Mouse (Mus musculus) cerebellum, postnatal 36 days (tissue): ENCODE results near the gene Nmd3.

ENCODE experiments used
- DNase-seq, 2 experiments: peaks; one replicate each; pipeline ENCODE4 v3.0.0; 2021 to 2022; ENCODE audit warnings: mixed read lengths in 2 of 2

The Nmd3 gene

DNA sequence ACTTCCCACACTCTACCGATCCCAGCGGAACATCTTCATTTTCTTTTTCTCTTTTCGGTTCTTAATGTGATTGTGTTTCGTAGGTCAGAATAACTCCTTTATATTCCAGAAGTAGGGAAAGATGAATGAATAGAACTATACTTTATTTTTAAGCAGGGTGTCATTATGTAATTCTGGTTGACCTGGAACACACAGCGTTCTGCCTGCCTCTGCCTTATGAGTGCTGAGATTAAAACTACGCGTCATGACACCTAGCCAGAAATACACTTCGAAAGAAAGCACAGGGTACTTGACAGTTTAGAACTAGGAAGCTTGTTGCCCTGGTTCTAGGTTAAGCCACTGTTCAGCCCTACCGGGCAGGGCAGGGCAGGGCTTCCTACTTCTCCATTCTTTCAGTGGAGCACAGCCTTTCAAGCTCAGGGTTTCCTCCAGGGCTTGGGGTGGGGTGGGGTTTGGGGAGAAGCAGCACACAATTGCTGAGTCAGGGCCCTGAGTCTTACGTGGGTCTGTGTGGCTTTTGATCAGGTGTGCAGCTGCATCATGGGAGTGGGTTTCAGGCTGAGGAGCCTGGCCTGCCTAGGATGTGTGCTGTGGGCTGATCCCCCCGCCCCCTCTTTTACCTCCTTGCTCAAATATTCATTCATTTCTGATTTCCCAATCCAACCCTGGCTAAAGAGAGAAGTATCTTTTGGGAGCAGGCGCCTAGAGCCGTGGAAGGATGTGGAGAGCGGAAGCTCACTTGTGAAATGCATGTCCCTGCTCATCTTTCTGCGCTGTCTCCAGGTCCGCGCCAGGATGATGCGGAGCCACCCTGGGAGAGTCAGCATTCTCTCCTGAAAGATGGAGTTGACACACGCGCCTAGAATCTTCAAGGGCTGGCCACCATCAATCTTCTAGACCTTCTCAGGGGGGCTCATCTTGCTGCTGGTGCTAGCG is 42.1 kb downstream of the Nmd3 start:
- DNase-seq: no peak

DNA sequence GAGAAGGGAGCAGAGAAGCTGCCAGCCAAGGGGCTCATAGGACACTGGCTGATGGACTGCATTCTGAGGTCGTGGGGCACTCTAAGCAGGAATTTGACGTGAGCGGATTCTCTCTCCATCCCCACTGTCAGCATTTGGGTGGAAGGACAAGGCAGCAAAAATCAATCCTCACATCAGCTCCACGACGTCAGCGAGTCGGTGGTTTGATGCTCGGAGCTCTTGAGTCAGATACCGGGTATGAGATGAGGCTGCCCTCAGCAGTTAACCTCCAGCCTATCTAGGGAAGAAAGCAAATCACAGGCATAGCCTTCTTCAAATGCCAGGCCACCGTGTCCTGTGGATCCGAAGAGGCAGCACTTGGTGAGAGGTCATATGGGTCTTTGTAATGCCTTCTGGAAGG is 43.4 kb downstream of the Nmd3 start:
- DNase-seq: no peak

DNA sequence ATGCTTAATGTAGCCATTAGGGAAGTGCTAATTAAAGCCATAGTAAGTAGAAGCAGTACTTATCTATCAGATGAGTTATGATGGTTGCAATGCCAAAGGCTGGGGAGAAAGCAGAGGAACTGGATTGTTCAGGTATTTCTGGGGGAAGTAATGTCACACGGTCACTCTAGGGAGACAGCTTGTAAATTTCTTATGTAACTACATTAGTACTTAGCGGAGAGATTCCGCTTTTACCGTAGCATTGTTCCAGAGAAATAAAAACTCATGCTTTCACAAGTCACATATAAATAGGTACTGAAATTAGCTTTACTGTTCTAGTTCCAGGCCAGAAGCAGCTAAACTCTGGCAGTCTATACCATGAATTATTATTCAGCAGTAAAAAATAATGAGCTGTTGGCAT is 47.4 kb downstream of the Nmd3 start:
- DNase-seq: no peak

DNA sequence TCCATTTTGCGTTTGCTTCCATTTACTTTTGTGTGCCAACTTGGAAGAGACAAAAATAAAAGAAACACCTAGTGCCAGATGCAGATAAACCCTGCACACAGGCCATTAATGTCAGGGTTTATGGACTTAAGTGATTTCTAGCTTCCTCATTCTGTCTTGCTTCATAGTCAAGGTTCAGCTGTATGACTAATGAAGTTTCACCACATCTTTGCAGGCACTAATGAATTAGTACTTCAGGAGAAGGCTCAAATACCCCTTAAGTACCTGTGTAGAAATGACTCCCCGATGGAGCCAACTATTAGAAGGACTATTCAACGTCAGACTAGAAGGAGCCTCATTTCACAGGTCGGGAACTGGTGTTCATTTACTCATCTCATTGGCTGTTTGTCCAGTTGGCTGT is 51.6 kb downstream of the Nmd3 start:
- DNase-seq: no peak

DNA sequence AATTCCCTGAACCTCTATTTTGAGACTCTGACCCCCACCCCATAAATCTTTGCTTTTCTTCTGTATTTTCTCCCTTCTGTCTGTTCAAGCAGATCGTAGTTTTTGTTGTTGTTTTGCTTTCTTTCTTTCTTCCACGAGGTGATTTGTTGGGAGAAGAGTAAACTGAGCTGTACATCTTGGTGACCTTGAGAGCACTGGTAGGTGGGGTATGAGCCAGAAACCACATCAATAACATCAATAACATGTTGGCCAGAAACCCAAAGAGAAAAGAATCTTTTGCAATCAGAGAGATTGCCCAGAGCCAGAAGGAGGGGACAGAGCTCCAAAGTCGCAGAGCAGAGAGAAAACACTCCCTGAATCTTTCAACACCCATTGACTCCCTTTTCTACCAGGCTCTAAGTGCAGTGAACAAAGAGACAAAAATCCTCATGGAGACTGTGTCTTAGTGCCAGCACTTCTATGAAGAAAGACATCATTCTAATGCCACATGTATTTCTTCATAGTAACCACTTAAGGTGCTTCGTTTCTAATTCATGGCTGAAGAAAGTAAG is 57.5 kb downstream of the Nmd3 start:
- no peak for DNase-seq

DNA sequence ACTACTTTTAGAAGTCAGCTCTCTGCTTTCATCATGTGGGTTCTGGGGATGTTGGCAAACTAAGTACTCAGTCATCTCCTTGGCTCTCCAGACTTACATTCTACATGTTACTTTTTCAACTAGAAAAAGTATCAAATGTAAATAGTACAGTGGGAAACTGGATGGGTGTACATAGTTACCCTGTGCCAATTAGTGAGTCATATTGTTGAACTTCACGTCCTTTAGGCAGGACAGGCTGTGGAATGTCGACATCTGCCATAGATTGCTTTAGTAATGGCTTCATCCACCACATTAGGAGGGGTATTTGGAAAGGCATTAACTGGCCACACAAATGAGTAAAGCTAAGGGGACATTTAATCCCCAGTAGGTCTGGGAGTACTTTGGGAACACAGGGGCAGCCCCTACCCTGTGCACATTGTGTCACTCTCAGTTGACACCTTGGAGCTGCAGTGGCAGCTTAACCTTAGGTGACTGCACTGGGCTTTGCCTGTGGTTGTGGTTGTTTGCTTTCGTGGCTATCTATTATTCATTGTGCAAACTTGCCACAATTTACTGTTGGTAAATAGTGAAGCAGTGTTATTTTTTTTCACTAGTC is 71.1 kb downstream of the Nmd3 start:
- no peak for DNase-seq

DNA sequence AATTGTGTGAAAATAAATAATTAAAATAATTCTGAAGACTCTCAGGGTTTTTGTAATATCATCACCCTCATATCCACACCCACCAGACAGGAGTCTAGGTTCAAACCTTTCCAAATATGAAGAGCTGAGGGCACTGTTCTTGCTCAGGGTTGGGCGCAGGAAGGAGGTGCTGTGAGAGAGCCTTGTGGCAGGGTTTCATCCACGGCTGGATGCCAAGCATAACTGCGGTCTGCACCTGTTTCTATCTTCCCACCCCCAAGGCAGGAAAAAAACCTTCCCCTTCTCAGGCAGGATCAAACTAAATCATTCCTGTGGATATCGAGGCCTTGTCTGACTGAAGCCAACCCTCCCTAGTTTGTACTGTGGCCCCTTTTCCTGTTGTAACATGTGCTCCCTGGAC is 75.7 kb downstream of the Nmd3 start:
- peak; percentile 83 to 84 for DNase-seq

DNA sequence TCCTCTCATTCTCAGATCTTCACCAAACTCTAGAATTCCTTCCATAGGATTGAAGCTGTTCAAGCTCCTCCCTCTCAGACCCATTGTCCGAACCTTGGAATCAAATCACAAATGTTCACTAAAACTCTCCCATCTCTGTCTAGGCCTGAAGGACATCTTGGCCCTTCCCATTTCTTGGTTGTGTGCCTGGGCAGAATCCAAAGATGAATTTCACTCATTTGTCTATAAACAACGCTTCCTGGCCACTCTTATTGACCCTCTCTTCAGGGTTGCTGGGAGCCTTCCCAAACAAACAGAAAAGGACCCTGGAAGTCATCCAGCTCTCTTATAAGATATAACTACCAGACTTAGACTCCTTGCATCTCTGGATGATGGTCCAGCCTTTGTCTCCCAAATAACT is 76.2 kb downstream of the Nmd3 start:
- DNase-seq: no peak

DNA sequence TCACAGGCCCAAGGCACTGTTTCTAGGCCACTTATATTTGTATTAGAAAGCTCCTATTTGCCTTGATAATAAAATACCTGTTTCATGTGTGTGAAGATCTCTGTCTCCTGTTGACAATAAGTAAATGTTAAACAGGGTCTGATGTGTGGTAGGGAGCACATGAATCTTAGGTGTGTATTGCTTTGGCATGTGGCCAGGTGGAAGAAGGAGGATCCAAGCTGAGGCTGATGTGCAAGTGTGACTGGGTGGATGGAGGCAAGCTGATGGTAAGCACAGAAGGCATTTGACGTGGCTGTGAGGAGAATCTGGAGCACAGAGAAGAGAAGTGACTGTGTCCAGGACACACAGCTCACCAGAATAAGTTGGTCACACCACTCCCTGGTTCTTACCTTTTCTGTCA is 77.3 kb downstream of the Nmd3 start:
- DNase-seq: no peak

DNA sequence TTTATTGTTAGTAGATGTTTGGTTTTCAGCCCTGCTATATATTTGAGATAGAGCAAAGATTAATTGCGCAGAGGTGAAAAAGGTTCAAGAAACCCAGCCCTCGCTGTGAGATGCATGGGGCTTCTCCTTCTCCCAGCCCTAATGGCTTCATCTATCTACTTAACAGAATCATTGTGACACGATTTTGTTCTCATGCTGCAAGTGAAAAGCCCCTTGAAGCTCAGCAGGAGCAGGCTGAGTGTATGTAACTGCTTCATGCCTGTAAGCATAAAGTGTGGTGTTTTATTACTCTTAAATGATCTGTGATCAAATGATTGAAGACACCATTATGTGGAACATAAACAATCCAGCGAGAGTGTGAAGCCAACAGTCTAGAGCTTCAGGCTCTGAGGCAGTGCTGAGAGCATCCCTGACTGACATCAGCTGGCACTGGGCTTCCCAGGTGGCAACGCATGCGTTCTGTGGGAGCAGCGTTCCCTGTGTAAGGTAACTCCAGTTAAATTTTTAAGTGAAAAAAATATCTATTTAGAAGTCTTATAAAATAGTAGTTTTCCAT is 79.1 kb downstream of the Nmd3 start:
- no peak for DNase-seq

DNA sequence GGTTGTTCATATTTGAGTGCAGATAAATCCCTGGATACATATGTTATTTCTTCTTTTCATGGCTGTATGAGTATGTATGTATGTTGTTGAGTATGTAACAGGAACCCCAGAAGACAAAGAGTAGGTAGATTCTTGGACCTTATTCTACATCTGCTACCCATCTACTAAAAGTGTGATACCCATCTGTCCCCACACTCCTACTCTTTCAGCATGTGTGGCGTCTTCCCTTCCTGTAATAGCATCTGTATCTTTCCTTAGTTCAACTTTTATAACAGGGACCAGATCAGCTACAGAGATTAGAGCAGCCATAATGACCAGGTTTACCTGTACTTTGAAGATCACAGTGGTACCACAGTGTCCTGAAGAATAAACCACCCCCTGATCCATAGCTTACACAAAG is 81.4 kb downstream of the Nmd3 start:
- DNase-seq: no peak
